Mouse (Mus musculus) stomach, postnatal 0 days (tissue): Measurements from ENCODE around the gene Hspbp1. TPM values are rescaled to one million over a fixed set of nuclear protein-coding genes. Genes with fewer than 3 reads are reported as not detected.
A peak's percentile ranks its signal among the peaks of the same experiment; 100 is the strongest.

Source experiments
- ATAC-seq: fragments of 200-750 bp; cut with Nextera tagmentation; 2 replicates; pipeline ENCODE4 v1.8.0; 2017; ENCODE audit not compliant: low FRiP score, low TSS enrichment
- DNase-seq: peaks from one replicate; pipeline ENCODE4 v3.0.0-alpha.2; 2016; ENCODE audit warnings: low spot score
- H3K27ac ChIP-seq: fragments of 300-500 bp; sonication (generic); replicated peaks from 2 replicates; pipeline ENCODE4 v1.5.1; 2014; ENCODE audit warnings: mild to moderate bottlenecking, control low read depth
- H3K27me3 ChIP-seq: fragments of 300-500 bp; sonication (generic); 2 replicates; pipeline ENCODE4 v1.6.1; 2014; ENCODE audit warnings: low read length; ENCODE audit not compliant: control insufficient read depth, insufficient read depth
- H3K36me3 ChIP-seq: fragments of 300-500 bp; sonication (generic); 2 replicates; pipeline ENCODE4 v1.6.1; 2014; ENCODE audit warnings: low read length, mixed read lengths; ENCODE audit not compliant: control insufficient read depth, insufficient read depth
- H3K4me1 ChIP-seq: fragments of 300-500 bp; sonication (generic); replicated peaks from 2 replicates; pipeline ENCODE4 v1.6.1; 2014; ENCODE audit warnings: antibody characterized with exemption; ENCODE audit not compliant: control insufficient read depth, insufficient read depth
- H3K4me2 ChIP-seq: fragments of 300-500 bp; sonication (generic); replicated peaks from 2 replicates; pipeline ENCODE4 v1.6.1; 2014; ENCODE audit warnings: low read depth, mild to moderate bottlenecking, control low read depth, moderate library complexity
- H3K4me3 ChIP-seq: fragments of 300-500 bp; sonication (generic); 2 replicates; pipeline ENCODE4 v1.5.1; 2014; ENCODE audit warnings: low read depth, low read length, control low read depth
- H3K9ac ChIP-seq: fragments of 300-500 bp; sonication (generic); 2 replicates; pipeline ENCODE4 v1.6.1; 2014; ENCODE audit warnings: mild to moderate bottlenecking, low read length, control low read depth, mixed read lengths
- H3K9me3 ChIP-seq: fragments of 300-500 bp; sonication (generic); 2 replicates; pipeline ENCODE4 v1.6.1; 2016; ENCODE audit warnings: low read length; ENCODE audit not compliant: control insufficient read depth
- CTCF ChIP-seq: IDR thresholded peaks from 2 replicates; pipeline ENCODE4 v1.5.1; 2016; ENCODE audit warnings: antibody characterized with exemption, low read depth, mild to moderate bottlenecking, moderate library complexity
- EP300 ChIP-seq: optimal IDR thresholded peaks from 2 replicates; pipeline ENCODE3; 2016; ENCODE audit warnings: antibody characterized with exemption
- WGBS: fragments of 180-500 bp; shearing (Covaris S2); extraction: QIAGEN DNeasy Blood & Tissue Kit; methylation state at CpG from one replicate; pipeline ENCODE4 v1.1.7; 2014; 5-methylcytosine and 5-hydroxymethylcytosine counted together
- polyA plus RNA-seq: library from polyadenylated mRNA; unstranded; fragments of >200 nt; fragmentation: Nextera tagmentation; extraction: Ambion mirVana; gene quantifications from 2 replicates; pipeline ENCODE4 v1.2.1, GENCODE M21; 2015

Hspbp1 gene
- polyA plus RNA-seq, 1 experiment from 2014 or later = 59.1 TPM

GRCm38 (mm10) chr7:4674114-4674731 is 10.6 kb downstream of the Hspbp1 start:
- H3K27me3 ChIP-seq = no peaks in the 10 kb centered on the region
- H3K9ac ChIP-seq = no peak overlapping the region
- 84% methylated on average over 12 of the region's 12 CpGs for WGBS
- no peaks in the 10 kb centered on the region for H3K4me1 ChIP-seq
- no peak overlapping the region for H3K4me3 ChIP-seq
- no peak for ATAC-seq
- no peak overlapping the region for H3K27ac ChIP-seq
- TF ChIP-seq EP300 (no peak), CTCF (no peak)
- no peak for DNase-seq
- H3K36me3 ChIP-seq = peaks cover 8% of the 10 kb centered on the region; the same call in 1 of the 2 replicates
- no peak overlapping the region for H3K4me2 ChIP-seq
- no peaks in the 10 kb centered on the region for H3K9me3 ChIP-seq

GRCm38 (mm10) chr7:4671956-4672355 is 12.9 kb downstream of the Hspbp1 start:
- 59% methylated on average over 4 of the region's 4 CpGs for WGBS
- ATAC-seq = peak; percentile 59; the same call in 1 of the 2 replicates

GRCm38 (mm10) chr7:4670655-4671255 is 14.1 kb downstream of the Hspbp1 start:
- Histone ChIP-seq H3K27ac (no peak overlapping the region), H3K4me3 (no peak overlapping the region), H3K4me1 (no peaks in the 10 kb centered on the region), H3K36me3 (peaks cover 7% of the 10 kb centered on the region), H3K27me3 (no peaks in the 10 kb centered on the region), H3K9ac (no peak overlapping the region), H3K4me2 (no peak overlapping the region), H3K9me3 (no peaks in the 10 kb centered on the region)
- DNase-seq (no peak), ATAC-seq (no peak)
- TF ChIP-seq CTCF (no peak), EP300 (no peak)
- 88% methylated on average over 8 of the region's 8 CpGs for WGBS

More at GRCm38 (mm10) chr7:4671956-4672355, 12.9 kb downstream of the Hspbp1 start:
- Histone ChIP-seq H3K9me3 (no peaks in the 10 kb centered on the region), H3K27ac (0 out of 2 replicates have a peak overlapping the region, but pooled peaks have one; percentile 18), H3K27me3 (no peaks in the 10 kb centered on the region), H3K4me3 (no peak overlapping the region), H3K9ac (no peak overlapping the region; the same call in 1 of the 2 replicates), H3K4me1 (no peaks in the 10 kb centered on the region), H3K4me2 (no peak overlapping the region), H3K36me3 (peaks cover 7% of the 10 kb centered on the region)
- TF ChIP-seq CTCF = no peak
- TF ChIP-seq EP300 = no peak
- no peak for DNase-seq

- WGBS = 95% methylated on average over 9 of the region's 9 CpGs
- H3K4me1 ChIP-seq = no peaks in the 10 kb centered on the region
- peaks cover 10% of the 10 kb centered on the region for H3K36me3 ChIP-seq
- H3K9ac ChIP-seq = no peak overlapping the region
- H3K27me3 ChIP-seq = no peaks in the 10 kb centered on the region
- no peak overlapping the region for H3K27ac ChIP-seq
- no peak overlapping the region for H3K4me2 ChIP-seq
- H3K4me3 ChIP-seq = no peak overlapping the region
- no peaks in the 10 kb centered on the region for H3K9me3 ChIP-seq
- no peak for TF ChIP-seq CTCF
- no peak for TF ChIP-seq EP300
- DNase-seq (no peak), ATAC-seq (no peak)
These were observed 15.7 kb downstream of the Hspbp1 start for GRCm38 (mm10) chr7:4669156-4669555.

GRCm38 (mm10) chr7:4668506-4668905 is 16.4 kb downstream of the Hspbp1 start:
- no peaks in the 10 kb centered on the region for H3K27me3 ChIP-seq
- H3K9me3 ChIP-seq = no peaks in the 10 kb centered on the region
- H3K27ac ChIP-seq = no peak overlapping the region
- no peak overlapping the region for H3K4me3 ChIP-seq
- no peak for ATAC-seq
- H3K4me1 ChIP-seq = no peaks in the 10 kb centered on the region
- H3K9ac ChIP-seq = no peak overlapping the region
- TF ChIP-seq CTCF (no peak), EP300 (no peak)
- DNase-seq = no peak
- peaks cover 10% of the 10 kb centered on the region for H3K36me3 ChIP-seq
- WGBS = 93% methylated on average over 8 of the region's 8 CpGs
- H3K4me2 ChIP-seq = no peak overlapping the region

DNA sequence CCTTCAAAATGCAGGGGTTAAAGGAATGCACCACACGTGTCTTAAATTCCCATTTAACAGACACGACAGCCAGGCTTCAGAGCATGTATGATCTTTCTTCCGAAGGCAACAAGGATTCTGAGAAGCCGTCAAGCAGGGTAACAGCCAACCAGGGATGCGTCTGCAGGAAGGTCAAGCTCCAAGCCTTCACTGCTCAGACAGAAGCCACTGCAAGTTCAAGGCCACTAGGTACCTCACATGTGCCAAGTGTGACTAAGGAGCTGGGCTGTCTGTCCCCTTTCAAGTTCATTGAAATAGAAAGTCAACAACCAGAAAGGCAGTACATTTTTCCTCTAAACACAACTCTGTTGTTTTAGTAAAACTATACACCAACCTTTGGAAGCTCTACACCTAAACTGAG is 18.0 kb downstream of the Hspbp1 start:
- ATAC-seq = no peak
- Histone ChIP-seq H3K36me3 (peaks cover 8% of the 10 kb centered on the region), H3K4me1 (no peaks in the 10 kb centered on the region), H3K27me3 (no peaks in the 10 kb centered on the region), H3K4me3 (no peak overlapping the region), H3K9ac (no peak overlapping the region), H3K27ac (no peak overlapping the region), H3K9me3 (no peaks in the 10 kb centered on the region), H3K4me2 (no peak overlapping the region)
- no peak for TF ChIP-seq CTCF
- no peak for TF ChIP-seq EP300
- 96% methylated on average over 5 of the region's 5 CpGs for WGBS
- DNase-seq = peak; percentile 9
